Mouse (Mus musculus) embryo, embryonic 10.5 days (tissue): Measurements from ENCODE around the gene Lcn12.

ENCODE experiments used
- DNase-seq: peaks from one replicate; pipeline ENCODE4 v3.0.0-alpha.2; 2015; ENCODE audit warnings: low spot score

The Lcn12 gene

DNA sequence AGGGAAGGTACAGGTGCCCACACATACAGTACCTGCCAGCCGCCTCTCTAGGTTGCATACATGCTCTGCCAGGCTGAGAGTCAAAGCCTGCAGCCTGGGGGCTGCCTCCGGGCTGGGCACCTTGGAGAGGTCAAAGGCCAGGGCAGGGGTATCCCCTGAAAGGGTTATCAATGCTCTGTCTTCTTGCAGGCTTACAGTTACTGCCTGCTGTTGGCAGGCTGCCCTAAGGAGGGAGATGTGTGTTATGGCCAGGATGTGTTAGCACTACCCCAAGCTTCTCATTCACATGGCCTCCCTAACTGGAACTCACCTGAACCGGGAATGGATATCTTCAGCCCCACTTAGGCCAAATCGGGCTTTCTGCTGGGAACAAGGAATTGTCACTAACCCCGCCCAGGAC is 33.6 kb downstream of the Lcn12 start:
- DNase-seq: no peak

DNA sequence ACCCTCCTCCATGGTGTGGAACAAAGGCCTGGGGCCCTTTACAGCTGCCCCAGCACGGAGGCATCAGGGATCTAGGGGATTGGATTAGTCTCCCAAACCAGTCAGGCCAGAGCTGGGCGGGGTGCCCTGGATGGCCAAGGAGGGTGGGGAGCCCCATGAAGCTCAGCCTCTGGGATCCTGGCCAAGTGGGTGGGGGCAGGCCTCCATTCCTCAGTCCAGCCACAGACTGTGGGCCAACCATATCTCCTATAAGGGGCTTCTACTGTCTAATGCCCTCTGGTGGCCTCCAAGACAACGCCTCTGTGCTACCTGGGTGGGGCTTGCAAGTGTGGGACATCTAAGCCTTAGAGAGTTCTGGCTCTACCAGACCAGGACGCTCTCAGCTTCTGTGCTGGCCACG is 34.8 kb downstream of the Lcn12 start:
- DNase-seq: no peak

DNA sequence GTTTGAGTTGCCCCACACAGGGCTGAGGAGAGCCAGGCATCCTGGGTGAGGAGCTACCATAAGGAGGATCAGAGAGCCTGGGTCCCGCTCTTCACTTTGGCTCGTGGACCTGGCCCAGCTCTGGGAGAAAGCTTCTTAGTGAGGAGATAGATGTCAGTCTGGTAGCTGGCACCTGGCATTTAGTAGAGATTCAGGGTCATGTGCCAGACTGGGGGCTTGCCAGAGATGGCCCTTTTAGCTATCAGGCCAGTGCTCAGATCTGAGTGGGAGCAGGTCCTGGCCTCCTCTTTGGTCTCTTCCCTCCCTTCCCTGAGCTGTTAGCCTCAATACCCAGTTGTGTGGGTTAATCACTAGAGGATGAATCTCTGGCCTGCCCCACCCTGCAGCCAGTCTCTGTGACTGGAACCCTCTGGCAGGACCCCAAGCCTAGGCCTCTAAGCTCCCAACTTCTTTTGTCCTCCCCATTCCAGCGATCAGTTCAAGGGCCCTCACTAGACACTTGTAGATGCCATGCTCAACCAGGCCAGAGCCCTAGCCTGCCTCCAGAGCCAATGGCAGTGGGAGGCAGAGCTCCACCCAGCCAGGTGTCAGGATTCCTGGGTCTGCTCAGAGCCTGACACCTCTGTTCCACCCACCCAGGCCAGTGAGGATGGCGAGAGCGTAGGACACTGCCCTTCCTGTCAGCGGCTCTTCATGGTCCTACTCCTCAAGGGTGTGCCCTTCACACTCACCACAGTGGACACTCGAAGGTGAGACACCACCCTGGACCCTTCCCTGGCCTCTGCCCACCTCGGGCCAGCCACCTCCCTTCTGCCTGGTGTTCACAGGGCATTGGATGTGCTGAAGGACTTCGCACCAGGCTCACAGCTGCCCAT is 36.5 kb downstream of the Lcn12 start:
- DNase-seq: no peak

DNA sequence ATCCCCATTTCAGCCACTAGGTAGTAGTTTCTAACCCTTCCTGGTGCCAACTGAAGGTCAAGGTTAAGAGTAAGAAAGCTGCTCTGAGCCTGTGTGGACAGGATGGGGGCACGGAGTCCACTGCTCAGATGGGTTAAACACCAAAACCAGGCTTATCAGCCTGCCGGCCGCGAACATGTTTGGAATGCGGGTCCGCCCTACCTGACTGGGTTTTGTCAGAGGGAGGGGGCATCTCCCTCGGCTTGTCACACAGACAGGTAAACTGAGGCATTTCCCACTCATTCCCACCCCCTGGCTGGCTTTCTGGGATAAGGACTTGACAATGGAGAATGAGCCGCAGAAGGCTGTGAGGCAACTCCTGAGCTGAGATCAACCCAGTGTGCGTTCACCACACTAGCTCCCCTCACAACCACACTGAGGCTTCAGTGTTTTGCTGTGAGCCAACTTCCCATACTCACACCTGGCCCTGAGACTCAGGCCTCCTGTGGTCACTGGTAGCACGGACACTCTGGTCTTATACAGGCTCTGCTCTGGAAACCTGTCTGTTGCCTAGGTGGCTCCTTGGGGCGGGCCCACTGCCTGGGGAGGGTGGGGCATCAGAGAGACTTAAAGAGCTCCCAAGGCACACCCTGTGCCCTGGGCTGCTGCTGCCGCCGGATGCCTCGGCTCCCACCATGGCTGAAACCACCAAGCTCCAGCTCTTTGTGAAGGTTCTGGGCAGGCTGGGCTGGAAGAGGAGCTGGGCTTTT is 37.3 kb downstream of the Lcn12 start, which contains the start of gene Clic3:
Clic3 (plus strand) TSS at position 634 of the 749 bp plus-strand sequence.
- no peak for DNase-seq

DNA sequence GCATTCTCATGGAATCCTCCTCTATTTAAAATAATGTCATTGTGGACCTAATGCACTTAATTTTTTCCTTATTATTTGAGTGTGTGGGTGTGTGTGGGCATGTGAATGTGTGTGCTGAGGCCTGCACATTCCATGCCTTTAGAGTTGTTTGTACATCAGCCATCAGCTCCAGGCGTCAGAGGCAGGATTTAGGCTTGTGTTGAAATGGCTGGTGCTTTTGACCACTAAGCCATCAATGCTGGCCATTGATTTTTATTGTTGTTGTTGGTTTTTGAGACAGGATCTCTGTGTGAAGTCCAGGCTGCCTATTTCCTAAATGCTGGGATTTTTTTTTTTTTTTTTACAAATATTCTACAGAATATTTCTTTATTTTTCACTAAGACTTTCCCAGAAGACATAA is 40.8 kb downstream of the Lcn12 start:
- no peak for DNase-seq

DNA sequence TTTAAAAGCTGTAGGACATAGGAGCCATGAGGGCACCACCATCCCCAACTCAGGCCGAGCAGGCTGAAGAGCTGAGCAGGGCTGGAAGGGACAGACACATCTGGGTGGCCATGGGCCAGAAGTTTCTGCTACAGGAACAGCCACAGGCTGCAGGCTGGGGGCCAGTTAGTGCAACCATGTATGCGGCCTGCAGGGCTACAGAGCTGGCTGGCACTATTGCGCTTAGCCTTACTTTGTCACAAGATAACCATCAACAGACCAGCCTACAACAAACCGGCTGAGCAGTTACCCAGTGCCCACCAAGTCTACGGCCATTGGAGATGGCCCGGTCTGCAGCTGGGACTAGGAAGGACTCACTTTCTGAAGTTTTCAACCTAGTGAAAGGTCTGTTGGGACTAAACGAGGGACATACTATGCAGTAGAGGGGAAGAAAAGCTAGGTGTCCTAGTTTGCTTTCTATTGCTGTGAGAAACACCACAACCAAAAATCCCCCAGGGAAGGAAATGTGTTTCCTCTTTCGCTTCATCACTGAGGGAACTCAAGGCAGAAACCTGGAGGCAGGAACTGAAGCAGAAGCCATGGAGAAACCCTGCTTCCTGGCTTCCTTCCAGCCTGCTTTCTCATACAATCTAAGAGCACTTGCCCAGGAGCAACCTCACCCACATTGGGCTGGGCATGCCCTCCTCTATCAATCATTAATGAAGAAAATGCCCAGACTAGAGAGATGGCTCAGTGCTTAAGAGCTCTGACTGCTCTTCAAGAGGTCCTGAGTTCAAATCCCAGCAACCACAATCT is 42.7 kb downstream of the Lcn12 start:
- DNase-seq: no peak

DNA sequence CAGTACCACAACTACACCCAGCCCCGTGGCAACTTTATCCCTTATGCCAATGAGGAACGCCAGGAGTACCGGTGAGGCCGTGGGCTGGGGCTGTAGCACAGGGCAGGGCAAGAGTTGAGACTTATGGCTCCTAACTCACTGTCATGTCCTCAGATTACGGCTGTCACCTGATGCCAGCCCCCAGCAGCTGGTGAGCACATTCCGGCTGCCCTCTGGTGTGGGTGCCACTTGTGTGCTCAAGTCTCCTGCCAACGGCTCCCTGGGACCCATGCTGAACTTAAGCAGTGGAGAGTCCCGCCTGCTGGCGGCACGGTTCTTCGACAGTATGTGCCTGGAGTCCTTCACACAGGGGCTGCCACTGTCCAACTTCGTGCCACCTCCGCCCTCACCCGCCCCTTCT is 51.0 kb downstream of the Lcn12 start:
- no peak for DNase-seq

DNA sequence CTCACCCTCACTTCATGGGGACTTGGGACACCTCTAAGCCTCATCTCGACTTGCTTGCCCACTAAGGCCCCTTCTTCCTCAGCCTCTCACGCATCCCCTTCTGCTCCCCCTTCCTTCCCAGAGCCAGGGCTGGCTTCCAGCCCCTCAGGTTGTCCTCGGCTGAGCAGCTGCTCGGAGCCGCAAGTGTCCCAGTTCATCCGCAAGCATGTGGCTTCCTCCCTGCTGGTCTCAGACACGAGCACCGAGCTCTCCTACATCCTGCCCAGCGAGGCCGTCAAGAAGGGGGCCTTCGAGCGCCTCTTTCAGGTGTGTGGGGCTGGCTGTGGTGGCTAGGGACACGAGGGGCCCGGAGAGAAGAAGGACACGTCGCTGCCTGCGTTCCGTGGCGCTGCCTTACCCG is 52.6 kb downstream of the Lcn12 start:
- no peak for DNase-seq
